Mouse (Mus musculus) layer of hippocampus, adult 18-20 months (tissue): ENCODE measurements at regions not wholly inside any gene's neighbourhood (a gene's known extent, or its start where the extent isn't known, plus 50 kb on each side); places are given as distances from the start of the nearest gene placed in this dataset.

Experiments
- DNase-seq, 2 experiments: peaks; one replicate each; pipeline ENCODE4 v3.0.0; 2022; ENCODE audit warnings: low spot score in 2 of 2

DNA sequence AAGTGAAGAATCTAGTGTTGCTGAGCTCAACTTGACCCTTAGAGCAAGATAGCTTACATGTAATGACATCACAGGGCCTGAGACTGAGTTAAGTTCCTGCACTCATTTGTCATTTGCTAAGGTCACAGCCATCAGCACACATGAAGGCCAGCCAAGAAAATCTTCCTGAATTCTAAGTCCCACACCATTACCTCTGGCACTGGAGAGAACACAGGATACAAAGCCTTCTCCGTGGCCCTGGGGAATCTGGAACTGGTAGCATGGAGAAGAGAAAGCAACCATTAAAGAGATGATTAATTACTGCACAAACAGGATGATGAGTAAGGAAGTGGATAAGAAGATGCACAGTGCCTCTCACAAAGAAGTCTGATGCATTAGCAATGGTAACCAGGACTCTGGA lies 232.0 kb downstream of the Wdr72 start:
- DNase-seq, result no peak

- no peak for DNase-seq
Measured at GRCm38 (mm10) chr9:74345027-74345426, 234.9 kb downstream of the Wdr72 start.

GRCm38 (mm10) chr9:74348776-74349175 lies 238.6 kb downstream of the Wdr72 start:
- DNase-seq, result no peak

- no peak for DNase-seq
Measured at GRCm38 (mm10) chr9:74365930-74366438, 255.8 kb downstream of the Wdr72 start.

GRCm38 (mm10) chr9:74376191-74376590 lies 266.0 kb downstream of the Wdr72 start:
- DNase-seq, result no peak

DNA sequence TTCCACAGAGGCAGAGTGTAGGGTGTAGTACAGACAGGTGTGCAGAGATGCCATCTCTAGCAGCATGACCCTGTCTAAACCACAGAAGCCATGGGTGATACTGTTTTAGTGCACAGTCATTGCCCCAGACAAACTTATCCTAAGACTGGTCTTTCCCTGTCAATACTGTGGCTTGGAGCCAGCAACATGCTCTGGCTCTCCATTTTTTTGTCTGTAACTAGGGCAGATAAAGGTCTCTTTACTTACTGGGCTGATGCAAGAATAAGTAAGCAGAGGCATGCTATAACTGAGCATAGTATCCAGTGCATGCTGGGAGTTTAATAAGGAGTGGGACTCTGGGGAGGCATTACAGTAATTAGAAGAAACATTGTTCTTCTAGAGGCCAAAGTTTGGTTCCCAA lies 267.0 kb downstream of the Wdr72 start:
- no peak for DNase-seq

- no peak for DNase-seq
Measured at GRCm38 (mm10) chr9:74384206-74384896, 274.2 kb downstream of the Wdr72 start.

GRCm38 (mm10) chr9:74425594-74425993 lies 315.4 kb downstream of the Wdr72 start:
- no peak for DNase-seq

DNA sequence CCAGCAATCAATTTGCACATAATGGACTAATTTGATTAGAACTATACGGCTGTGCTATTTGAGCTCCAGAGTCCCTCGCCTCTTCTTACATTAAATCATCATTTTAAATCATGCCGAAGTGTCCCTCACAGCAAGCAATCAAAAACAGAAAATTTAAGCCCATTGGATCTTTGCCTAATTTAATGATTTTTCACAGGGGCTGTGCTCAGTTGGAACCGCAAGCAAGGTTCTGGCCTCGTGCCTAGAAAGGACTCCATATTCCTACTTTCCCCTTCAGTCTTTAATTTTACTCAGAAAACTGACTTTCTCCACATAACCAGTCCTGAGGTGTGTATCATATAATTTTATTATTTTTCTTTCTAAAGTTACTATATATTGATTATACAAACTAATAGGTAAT lies 339.8 kb downstream of the Wdr72 start:
- no peak for DNase-seq

- DNase-seq, result no peak
Measured at GRCm38 (mm10) chr9:74461084-74461483, 350.9 kb downstream of the Wdr72 start.

- DNase-seq, result no peak
Measured at GRCm38 (mm10) chr9:74476830-74477229, 366.7 kb downstream of the Wdr72 start.

- DNase-seq, result no peak
Measured at GRCm38 (mm10) chr9:74479273-74479672, 369.1 kb downstream of the Wdr72 start.

GRCm38 (mm10) chr9:74513887-74514286 lies 347.8 kb upstream of the Onecut1 start:
- DNase-seq, result no peak

GRCm38 (mm10) chr9:74528550-74528949 lies 333.2 kb upstream of the Onecut1 start:
- no peak for DNase-seq

DNA sequence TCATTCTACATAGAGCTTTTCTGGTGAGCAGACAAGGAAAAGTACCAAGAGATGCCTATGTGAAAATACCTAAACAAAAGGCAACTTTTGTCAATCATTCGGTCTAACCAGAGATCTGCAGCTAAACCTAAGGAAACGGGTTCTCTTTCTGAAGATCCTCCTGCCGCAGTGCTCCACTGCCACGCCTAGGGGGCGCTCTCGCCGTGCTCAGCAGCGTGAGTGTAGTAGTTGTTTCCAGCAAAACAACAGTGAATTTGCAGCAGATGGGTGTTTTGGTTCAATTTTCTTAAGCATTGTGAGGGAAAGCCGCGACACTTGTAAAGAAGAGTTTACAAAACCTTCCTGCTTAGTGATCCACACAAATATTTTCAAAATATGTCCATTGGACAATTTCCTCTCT lies 331.4 kb upstream of the Onecut1 start:
- peak; percentile 73 to 89 for DNase-seq

GRCm38 (mm10) chr9:74530748-74531147 lies 331.0 kb upstream of the Onecut1 start:
- DNase-seq, result no peak

DNA sequence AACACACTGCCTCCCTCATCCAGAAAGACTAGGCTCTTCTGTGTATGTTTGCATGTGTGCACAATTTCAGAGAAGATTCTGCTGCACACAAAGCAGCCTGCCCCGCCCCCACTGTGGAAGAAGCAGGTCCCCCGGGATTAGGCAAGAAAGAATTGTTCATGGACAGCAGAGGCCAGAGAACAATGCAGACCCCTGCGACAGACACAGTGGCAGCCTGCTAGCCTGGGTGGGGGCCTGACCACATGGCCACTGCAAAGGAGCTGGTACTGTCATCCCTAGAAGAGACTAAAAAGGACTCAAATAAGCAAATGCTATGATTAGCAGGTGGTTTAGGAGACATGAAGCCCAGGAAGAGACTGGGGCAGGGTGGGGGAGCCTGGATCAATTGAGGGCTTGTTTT lies 329.7 kb upstream of the Onecut1 start:
- DNase-seq, result no peak

- no peak for DNase-seq
Measured at GRCm38 (mm10) chr9:74534976-74535375, 326.7 kb upstream of the Onecut1 start.

DNA sequence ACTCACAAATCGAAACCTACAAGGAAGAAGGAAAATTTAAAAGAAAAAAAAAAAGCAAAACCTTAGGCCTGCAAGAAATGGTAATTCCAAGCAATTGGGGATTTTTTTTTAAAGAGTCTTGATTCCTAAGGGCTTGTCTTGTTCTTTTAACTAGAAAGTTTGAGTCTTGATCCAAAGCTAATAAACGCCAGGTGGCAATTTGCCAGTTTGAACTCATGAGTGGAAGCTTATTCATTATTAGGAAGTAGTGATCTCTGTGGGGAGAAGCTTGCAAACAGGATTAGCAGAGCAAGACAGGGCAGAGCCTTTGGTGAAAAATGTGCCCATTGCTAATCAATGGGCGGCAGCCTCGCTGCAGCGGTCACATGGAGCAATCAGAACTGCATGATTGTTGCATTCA lies 305.6 kb upstream of the Onecut1 start:
- no peak for DNase-seq

DNA sequence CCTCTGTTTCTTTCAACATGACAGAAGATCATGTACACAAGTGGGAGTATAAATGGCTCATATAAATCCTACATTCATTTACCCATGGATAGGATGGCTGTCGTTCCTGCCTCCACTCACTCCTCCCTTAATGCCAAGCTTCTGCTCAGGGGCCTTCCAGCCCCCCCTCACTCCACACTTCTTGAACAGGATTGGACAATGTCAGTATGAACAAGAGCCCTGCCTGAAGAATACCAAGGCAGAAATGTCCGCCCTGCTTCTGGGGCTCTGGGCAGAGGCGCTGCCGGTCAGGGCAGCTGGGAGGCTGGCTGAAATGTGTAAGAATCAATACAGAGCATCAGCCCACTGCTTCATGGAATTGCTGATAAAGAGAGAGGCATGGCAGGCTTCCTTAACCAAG lies 269.0 kb upstream of the Onecut1 start:
- no peak for DNase-seq

DNA sequence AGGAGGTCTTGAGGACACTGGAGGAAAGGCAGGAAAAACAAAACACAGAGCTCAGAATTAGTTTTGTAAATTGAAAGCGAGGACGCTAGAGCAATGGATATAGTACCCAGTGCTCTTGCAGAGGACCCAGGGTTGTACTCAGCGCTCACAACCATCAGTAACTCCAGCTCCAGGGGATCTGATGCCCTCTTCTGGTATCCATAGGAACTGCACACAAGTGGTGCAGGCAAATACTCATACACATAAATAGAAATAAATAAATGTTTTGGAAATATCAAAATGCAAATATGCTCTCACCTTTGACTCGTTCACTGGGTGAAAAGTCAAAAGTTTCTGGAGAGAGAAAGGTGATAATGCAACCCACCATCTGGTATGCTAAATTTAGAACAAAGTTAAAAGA lies 267.8 kb upstream of the Onecut1 start:
- no peak for DNase-seq

GRCm38 (mm10) chr9:74604415-74604814 lies 257.3 kb upstream of the Onecut1 start:
- DNase-seq, result no peak

GRCm38 (mm10) chr9:74621957-74622356 lies 239.8 kb upstream of the Onecut1 start:
- no peak for DNase-seq
